ENCODE assay signal across 14 mouse cellular contexts in genomic region chr14:11060221-11060620, GRCm38 (mm10).
"Had no signal": no experiment of that assay in that cellular context is flagged by ENCODE, and none has a peak within 500 bp of the region (broad histone marks: within the 10 kb centered on the region; RNA-seq: fewer than 3 reads in every experiment).

No protein-coding gene starts in this region.

- DNase-seq: lung, adult 18-20 months; lung, embryonic 14.5 days; lung, postnatal 10 days; lung, postnatal 4 days; retina, postnatal 1 day; right cerebral cortex, adult 18-20 months; right cerebral cortex, postnatal 25 days; right cerebral cortex, postnatal 4 days; spleen, adult 18-20 months; thymus, adult 2 months; thymus, postnatal 25 days; thymus, postnatal 4 days had no signal

- ATAC-seq: midbrain, embryonic 13.5 days; midbrain, embryonic 16.5 days had no signal
